Mouse (Mus musculus) CD8-positive naive resting alpha-beta T cell, adult 57 days (primary cell): ENCODE data around the gene Nhsl2. TPM values are rescaled to one million over a fixed set of nuclear protein-coding genes. Genes with fewer than 3 reads are reported as not detected.

ENCODE experiments used
- total RNA-seq: library from RNA; stranded (reverse); gene quantifications from one replicate; pipeline ENCODE4 v1.2.4, GENCODE M21; 2023

The Nhsl2 gene
- 0.61 TPM for total RNA-seq

GRCm38 (mm10) chrX:101849281-101849821 is at the start of gene Nhsl2:
Gene Nhsl2 (plus strand): TSS chrX:101849385.

DNA sequence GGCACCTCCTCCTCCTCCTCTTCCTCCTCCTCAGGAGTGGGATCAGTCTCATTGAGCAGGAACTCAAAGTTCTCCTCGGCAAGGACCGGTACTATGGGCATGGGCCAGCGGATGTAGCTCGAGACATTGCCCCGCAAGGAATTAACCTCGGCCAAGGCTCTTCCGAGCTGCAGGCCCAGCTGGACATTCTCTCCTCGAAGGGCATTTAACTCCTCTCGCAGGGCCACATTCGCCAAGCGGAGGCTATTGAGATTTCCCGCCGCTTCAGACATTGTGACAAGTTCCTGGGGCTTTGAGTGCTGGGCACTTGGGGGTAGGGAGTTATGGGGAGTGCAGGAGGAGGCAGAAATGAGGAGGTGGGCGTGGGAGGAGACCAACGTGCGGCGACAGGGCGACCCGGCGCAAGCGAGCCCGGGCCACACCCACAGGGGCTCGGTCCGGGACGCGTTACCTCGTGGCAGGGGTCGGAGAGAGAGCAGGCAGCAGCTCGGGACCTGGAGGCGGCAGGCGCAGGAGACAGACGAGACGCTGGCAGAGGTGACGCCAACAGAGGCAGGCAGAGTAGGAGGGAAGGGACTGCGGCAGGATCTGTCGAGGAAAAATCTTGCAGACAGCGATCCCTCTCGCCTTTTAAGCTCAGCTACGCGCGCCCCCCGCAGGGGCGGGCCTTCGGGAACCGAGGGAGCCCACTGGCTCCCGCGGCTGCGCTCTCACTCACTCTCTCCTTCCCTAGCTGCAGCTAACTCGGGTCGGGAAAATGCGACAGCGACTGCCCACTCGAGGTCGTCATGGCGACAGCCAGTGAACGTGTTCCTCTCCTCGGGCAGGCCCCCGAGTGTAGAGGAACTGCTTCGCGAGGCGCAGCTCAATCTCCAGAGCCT is 221.6 kb downstream of the Nhsl2 start, which contains the start of gene Rtl5:
Rtl5 (minus strand) TSS at position 714 of the 881 bp plus-strand sequence.

GRCm38 (mm10) chrX:102119042-102119864 is 270.1 kb downstream of the Nhsl2 start, which contains the start of gene Pin4:
Gene Pin4 (plus strand): TSS chrX:102119447.

Other genes with a start within 250 kb of the Nhsl2 start
- 201 TPM for gene Ogt, start 209.3 kb upstream of the Nhsl2 start, total RNA-seq
- 1.8 TPM for gene Cxcr3, start 115.1 kb upstream of the Nhsl2 start, total RNA-seq
- not detected for gene Gm4779, start 55.0 kb upstream of the Nhsl2 start, total RNA-seq
- gene 8030474K03Rik, start 54.7 kb upstream of the Nhsl2 start, total RNA-seq = not detected
- gene Rtl5, start 221.9 kb downstream of the Nhsl2 start, total RNA-seq = 1.5 TPM